Mouse (Mus musculus) lung, postnatal 10 days (tissue): ENCODE results near the gene Ints13.

Source experiments
- DNase-seq: peaks from one replicate; pipeline ENCODE4 v3.0.0; 2021

Gene Ints13

GRCm38 (mm10) chr6:146538071-146538470 lies 39.6 kb downstream of the Ints13 start:
- no peak for DNase-seq

- DNase-seq = no peak
Measured at GRCm38 (mm10) chr6:146537111-146537510, 40.5 kb downstream of the Ints13 start.

GRCm38 (mm10) chr6:146535501-146535900 lies 42.1 kb downstream of the Ints13 start:
- DNase-seq = no peak

- DNase-seq = no peak
Measured at GRCm38 (mm10) chr6:146533146-146533545, 44.5 kb downstream of the Ints13 start.

- DNase-seq = peak; percentile 63
Measured at GRCm38 (mm10) chr6:146530769-146531168, 46.9 kb downstream of the Ints13 start.

- no peak for DNase-seq
Measured at GRCm38 (mm10) chr6:146530363-146530762, 47.3 kb downstream of the Ints13 start.

- no peak for DNase-seq
Measured at GRCm38 (mm10) chr6:146527537-146527936, 50.1 kb downstream of the Ints13 start.

- DNase-seq = no peak
Measured at GRCm38 (mm10) chr6:146525500-146525899, 52.1 kb downstream of the Ints13 start.

- no peak for DNase-seq
Measured at GRCm38 (mm10) chr6:146521456-146522245, 56.0 kb downstream of the Ints13 start.

- no peak for DNase-seq
Measured at GRCm38 (mm10) chr6:146519019-146519418, 58.6 kb downstream of the Ints13 start.

GRCm38 (mm10) chr6:146515936-146516335 lies 61.7 kb downstream of the Ints13 start:
- DNase-seq = no peak

- peak; percentile 53 for DNase-seq
Measured at GRCm38 (mm10) chr6:146514531-146514948, 63.1 kb downstream of the Ints13 start.

- no peak for DNase-seq
Measured at GRCm38 (mm10) chr6:146513899-146514298, 63.7 kb downstream of the Ints13 start.

GRCm38 (mm10) chr6:146513384-146513783 lies 64.3 kb downstream of the Ints13 start:
- peak; percentile 70 for DNase-seq

- no peak for DNase-seq
Measured at GRCm38 (mm10) chr6:146511511-146511910, 66.1 kb downstream of the Ints13 start.

GRCm38 (mm10) chr6:146509891-146510290 lies 67.7 kb downstream of the Ints13 start:
- DNase-seq = no peak

GRCm38 (mm10) chr6:146504459-146504858 lies 73.2 kb downstream of the Ints13 start:
- DNase-seq = no peak

- no peak for DNase-seq
Measured at GRCm38 (mm10) chr6:146502856-146503255, 74.8 kb downstream of the Ints13 start.

- peak; percentile 95 for DNase-seq
Measured at GRCm38 (mm10) chr6:146501866-146502804, 75.5 kb downstream of the Ints13 start, which contains the start of gene Itpr2. TSS of gene Itpr2 (minus strand) at chr6:146502223.

- peak; percentile 66 for DNase-seq
Measured at GRCm38 (mm10) chr6:146501316-146501865, 76.2 kb downstream of the Ints13 start.

GRCm38 (mm10) chr6:146500771-146501170 lies 76.9 kb downstream of the Ints13 start:
- no peak for DNase-seq

- no peak for DNase-seq
Measured at GRCm38 (mm10) chr6:146500206-146500605, 77.4 kb downstream of the Ints13 start.
